ENCODE assay signal across 12 mouse cellular contexts in the genomic region with DNA sequence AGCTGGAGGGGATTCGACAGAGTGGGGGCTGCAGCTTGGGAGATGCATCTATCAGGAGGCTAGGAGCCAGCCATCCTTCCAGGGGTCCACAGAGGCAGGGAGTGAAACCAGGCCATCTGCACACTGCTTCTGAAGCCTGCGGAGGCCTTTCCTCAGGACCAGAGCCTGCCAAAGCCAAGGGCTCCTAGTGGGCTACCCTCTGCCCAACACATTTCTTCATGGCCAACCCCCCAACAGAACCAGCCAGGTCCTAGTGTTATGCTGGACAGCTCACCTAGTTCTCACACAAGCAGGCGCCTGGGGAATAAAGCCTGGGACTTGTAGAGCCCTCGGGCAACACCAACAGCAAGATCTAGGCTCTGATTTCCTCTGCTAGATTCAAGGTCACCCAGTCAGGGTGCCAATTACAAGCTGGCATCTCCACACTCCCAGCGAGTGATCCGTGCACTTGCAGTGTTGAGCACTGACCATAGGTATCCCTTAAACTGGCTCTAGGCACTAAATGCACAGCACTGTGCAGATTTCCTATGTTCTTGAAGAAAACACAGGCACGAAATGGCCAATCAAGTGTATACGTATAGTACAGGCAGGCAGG. TPM values are rescaled to one million over a fixed set of nuclear protein-coding genes. Genes with fewer than 3 reads are reported as not detected.
DNase-seq lines count a peak whose midpoint lies in the region; ATAC-seq and TF ChIP-seq lines count a peak whose summit lies in the region.
"Had no signal": no experiment of that assay in that cellular context is flagged by ENCODE, and none has a peak within 500 bp of the region (broad histone marks: within the 10 kb centered on the region; RNA-seq: fewer than 3 reads in every experiment).

No protein-coding gene starts in this region.

- TF ChIP-seq CTCF in heart, adult 2 months (IDR thresholded peaks at IDR 0.05), result no peak
- no peak for TF ChIP-seq CTCF in liver, adult 2 months (IDR thresholded peaks at IDR 0.05; ENCODE audit: low read depth, low read length)
- no peak for TF ChIP-seq CTCF in bone marrow macrophage, adult 2 months (IDR thresholded peaks at IDR 0.05; ENCODE audit: low read depth, low read length)
- TF ChIP-seq CTCF in thymus, adult 2 months (IDR thresholded peaks at IDR 0.05; ENCODE audit: borderline replicate concordance, control insufficient read depth, extremely low read depth, insufficient read depth, low read length, poor library complexity), result no peak

- peaks cover 21% of the 10 kb centered on the region for H3K4me1 ChIP-seq in heart, adult 2 months (ENCODE audit: control insufficient read depth, insufficient read depth, low read length)
- H3K4me1 ChIP-seq in liver, adult 2 months (ENCODE audit: control insufficient read depth, insufficient read depth, low read length), result peaks cover 22% of the 10 kb centered on the region
- H3K4me1 ChIP-seq in liver, embryonic 12.5 days, result peaks cover 56% of the 10 kb centered on the region
- peaks cover 21% of the 10 kb centered on the region for H3K4me1 ChIP-seq in bone marrow macrophage, adult 2 months (ENCODE audit: control insufficient read depth, insufficient read depth, low read length)
- peaks cover 52% of the 10 kb centered on the region for H3K4me1 ChIP-seq in thymus, adult 2 months (replicated peaks; ENCODE audit: control insufficient read depth, insufficient read depth, low read length)

- TF ChIP-seq EP300 in heart, adult 2 months (IDR thresholded peaks at IDR 0.05; ENCODE audit: insufficient read depth, low read depth, low read length), result no peak

- H3K36me3 ChIP-seq in heart, adult 2 months (ENCODE audit: control insufficient read depth, insufficient read depth, low read length), result peaks cover 4% of the 10 kb centered on the region
- peaks cover 3% of the 10 kb centered on the region; the same call in 1 of the 2 replicates for H3K36me3 ChIP-seq in liver, adult 2 months (ENCODE audit: control insufficient read depth, insufficient read depth, low read length)
- H3K36me3 ChIP-seq in liver, embryonic 12.5 days, result peaks cover 14% of the 10 kb centered on the region
- H3K36me3 ChIP-seq in thymus, adult 2 months (ENCODE audit: control insufficient read depth, insufficient read depth, low read length), result peaks cover 4% of the 10 kb centered on the region; the same call in 1 of the 2 replicates
- H3K36me3 ChIP-seq: stomach, embryonic 15.5 days had no signal

- peak overlapping the region; percentile 82 for H3K27ac ChIP-seq in heart, adult 2 months
- peak overlapping the region; percentile 87 for H3K27ac ChIP-seq in liver, adult 2 months (replicated peaks; ENCODE audit: insufficient read depth, low read depth, low read length)
- H3K27ac ChIP-seq in liver, embryonic 12.5 days, result no peak overlapping the region
- peak overlapping the region; percentile 13; the same call in 1 of the 2 replicates for H3K27ac ChIP-seq in bone marrow macrophage, adult 2 months (ENCODE audit: insufficient read depth, low read depth, low read length)
- H3K27ac ChIP-seq in thymus, adult 2 months (ENCODE audit: control insufficient read depth, insufficient read depth, low read length), result no peak overlapping the region
- H3K27ac ChIP-seq: embryonic facial prominence, embryonic 15.5 days; kidney, postnatal 0 days; stomach, embryonic 15.5 days had no signal

- peaks cover 6% of the 10 kb centered on the region for H3K79me2 ChIP-seq in heart, adult 2 months (replicated peaks; ENCODE audit: control insufficient read depth, insufficient read depth, low read length)
- H3K79me2 ChIP-seq in liver, adult 2 months (ENCODE audit: control insufficient read depth, insufficient read depth, low read length), result peaks cover 22% of the 10 kb centered on the region

- no peaks in the 10 kb centered on the region for H3K9me3 ChIP-seq in liver, embryonic 12.5 days (replicated peaks)
- H3K9me3 ChIP-seq: embryonic facial prominence, embryonic 15.5 days; stomach, embryonic 15.5 days had no signal

- no peak for TF ChIP-seq POLR2A in heart, adult 2 months (IDR thresholded peaks at IDR 0.05; ENCODE audit: insufficient read depth, low read depth, low read length)
- TF ChIP-seq POLR2A in liver, adult 2 months (IDR thresholded peaks at IDR 0.05; ENCODE audit: extremely low read depth, insufficient read depth, low read length), result no peak
- TF ChIP-seq POLR2A in bone marrow macrophage, adult 2 months (IDR thresholded peaks at IDR 0.05; ENCODE audit: borderline replicate concordance, low read depth, low read length), result no peak
- TF ChIP-seq POLR2A in thymus, adult 2 months (IDR thresholded peaks at IDR 0.05; ENCODE audit: control insufficient read depth, extremely low read depth, insufficient read depth, low read length, poor library complexity), result no peak

- 72% methylated on average over 8 of the region's 8 CpGs for WGBS in heart, adult 2 months
- 76% methylated on average over 8 of the region's 8 CpGs for WGBS in liver, adult 2 months
- WGBS in liver, embryonic 12.5 days (ENCODE audit: insufficient replicate concordance), result 81% methylated on average over 8 of the region's 8 CpGs
- WGBS in thymus, adult 2 months, result 92% methylated on average over 8 of the region's 8 CpGs

- H3K4me2 ChIP-seq in liver, embryonic 12.5 days, result no peak overlapping the region

- H3K27me3 ChIP-seq in heart, adult 2 months (ENCODE audit: control insufficient read depth, insufficient read depth, low read length), result no peaks in the 10 kb centered on the region
- H3K27me3 ChIP-seq in liver, adult 2 months (ENCODE audit: control insufficient read depth, insufficient read depth, low read length), result no peaks in the 10 kb centered on the region
- no peaks in the 10 kb centered on the region for H3K27me3 ChIP-seq in liver, embryonic 12.5 days (replicated peaks)
- no peaks in the 10 kb centered on the region for H3K27me3 ChIP-seq in thymus, adult 2 months (ENCODE audit: control insufficient read depth, insufficient read depth, low read length)
- H3K27me3 ChIP-seq: embryonic facial prominence, embryonic 15.5 days; stomach, embryonic 15.5 days had no signal

- no peak for DNase-seq in heart, adult 2 months
- no peak for DNase-seq in heart, postnatal 14 days
- DNase-seq in liver, adult 2 months (ENCODE audit: extremely low read depth, low read depth, low spot score), result no peak
- DNase-seq in cerebellum, postnatal 14 days, result peak; percentile 80 to 81
- DNase-seq in frontal cortex, postnatal 10 days (ENCODE audit: low spot score in 2 of 2), result no peak
- no peak for DNase-seq in thymus, adult 2 months
- DNase-seq: right cerebral cortex, adult 18-20 months had no signal

- peak overlapping the region; percentile 64; the same call in 1 of the 2 replicates for H3K4me3 ChIP-seq in heart, adult 2 months
- peak overlapping the region; percentile 20; the same call in 1 of the 2 replicates for H3K4me3 ChIP-seq in liver, adult 2 months (ENCODE audit: insufficient read depth, low read depth, low read length)
- no peak overlapping the region for H3K4me3 ChIP-seq in liver, embryonic 12.5 days
- peak overlapping the region; percentile 68; the same call in 1 of the 2 replicates for H3K4me3 ChIP-seq in bone marrow macrophage, adult 2 months (ENCODE audit: insufficient read depth, low read length)
- no peak overlapping the region for H3K4me3 ChIP-seq in thymus, adult 2 months (ENCODE audit: control insufficient read depth, insufficient read depth, low read length)
- H3K4me3 ChIP-seq: stomach, embryonic 15.5 days had no signal

- no peak for ATAC-seq in liver, embryonic 12.5 days

- peak overlapping the region; percentile 45 for H3K9ac ChIP-seq in heart, adult 2 months (ENCODE audit: low read depth, low read length)
- peak overlapping the region; percentile 19; the same call in 1 of the 2 replicates for H3K9ac ChIP-seq in liver, adult 2 months (ENCODE audit: low read depth, low read length)
- H3K9ac ChIP-seq in liver, embryonic 12.5 days, result no peak overlapping the region
- H3K9ac ChIP-seq: embryonic facial prominence, embryonic 15.5 days; stomach, embryonic 15.5 days had no signal

- intact Hi-C loops in heart, adult 2 months (cut with DNase I), result loop anchor here (5.0 kb wide), 1 partner anchor 33 kb away; no protein-coding TSS in a partner anchor
- intact Hi-C loops in heart, postnatal 14 days (cut with DNase I), result no loop called here

RNA-seq across cellular contexts. Expression of a gene that starts 19.5 kb away (rescaled TPM):
- 10 to 100 TPM; 21.3 to 27.7 TPM for total RNA-seq in heart, adult 2 months (2021)
- polyA plus RNA-seq in heart, adult 2 months (2012; rRNA removed), result 37.3 and 40.1 TPM in 2 replicates
- total RNA-seq in heart, postnatal 14 days (2021), result 10 to 100 TPM; 17.6 to 21.6 TPM
- 8.9 and 15.5 TPM in 2 replicates for total RNA-seq in liver, adult 2 months (2014; rRNA removed)
- polyA plus RNA-seq in liver, adult 2 months (2012; rRNA removed), result 18.5 and 21.3 TPM in 2 replicates
- 4.6 and 5.5 TPM in 2 replicates for polyA plus RNA-seq in liver, embryonic 12.5 days (2016; fragmentation: Nextera tagmentation; extraction: Ambion mirVana)
- polyA plus RNA-seq in bone marrow macrophage, adult 2 months (2012; ENCODE audit: insufficient read depth, insufficient read length, missing spikeins), result 19.4 and 27.4 TPM in 2 replicates
- polyA plus RNA-seq in thymus, adult 2 months (2012; rRNA removed), result 150 and 172 TPM in 2 replicates

RNA-seq across cellular contexts. Expression of a gene that starts 28.5 kb away (rescaled TPM):
- total RNA-seq in heart, adult 2 months (2021), result 1 to 10 TPM; 1.2 TPM
- polyA plus RNA-seq in heart, adult 2 months (2012; rRNA removed), result 1.4 and 2.0 TPM in 2 replicates
- 1 to 10 TPM; 1.9 TPM for total RNA-seq in heart, postnatal 14 days (2021)
- total RNA-seq in liver, adult 2 months (2014; rRNA removed), result 0.55 and 0.81 TPM in 2 replicates
- 0.54 and 0.77 TPM in 2 replicates for polyA plus RNA-seq in liver, adult 2 months (2012; rRNA removed)
- polyA plus RNA-seq in liver, embryonic 12.5 days (2016; fragmentation: Nextera tagmentation; extraction: Ambion mirVana), result 0.21 and 0.81 TPM in 2 replicates
- polyA plus RNA-seq in bone marrow macrophage, adult 2 months (2012; ENCODE audit: insufficient read depth, insufficient read length, missing spikeins), result 2.5 and 3.3 TPM in 2 replicates
- polyA plus RNA-seq in thymus, adult 2 months (2012; rRNA removed), result 60.5 and 65.9 TPM in 2 replicates

RNA-seq across cellular contexts. Expression of a gene that starts 42.0 kb away (rescaled TPM):
- total RNA-seq in heart, adult 2 months (2021), result 10 to 100 TPM; 11.7 to 12.1 TPM
- polyA plus RNA-seq in heart, adult 2 months (2012; rRNA removed), result 9.5 and 11.7 TPM in 2 replicates
- 10 to 100 TPM; 10.4 to 10.7 TPM for total RNA-seq in heart, postnatal 14 days (2021)
- 5.9 and 6.4 TPM in 2 replicates for total RNA-seq in liver, adult 2 months (2014; rRNA removed)
- polyA plus RNA-seq in liver, adult 2 months (2012; rRNA removed), result 5.9 and 7.5 TPM in 2 replicates
- polyA plus RNA-seq in liver, embryonic 12.5 days (2016; fragmentation: Nextera tagmentation; extraction: Ambion mirVana), result 7.0 and 10.0 TPM in 2 replicates
- polyA plus RNA-seq in bone marrow macrophage, adult 2 months (2012; ENCODE audit: insufficient read depth, insufficient read length, missing spikeins), result 15.5 and 16.6 TPM in 2 replicates
- 24.8 and 24.9 TPM in 2 replicates for polyA plus RNA-seq in thymus, adult 2 months (2012; rRNA removed)

RNA-seq across cellular contexts. Expression of a gene that starts 46.3 kb away (rescaled TPM):
- total RNA-seq in heart, adult 2 months (2021), result 1 to 10 TPM; 6.8 to 7.3 TPM
- 12.1 and 17.7 TPM in 2 replicates for polyA plus RNA-seq in heart, adult 2 months (2012; rRNA removed)
- total RNA-seq in heart, postnatal 14 days (2021), result 1 to 10 TPM; 7.7 to 8.6 TPM
- 8.9 and 10.1 TPM in 2 replicates for total RNA-seq in liver, adult 2 months (2014; rRNA removed)
- polyA plus RNA-seq in liver, adult 2 months (2012; rRNA removed), result 35.0 and 38.2 TPM in 2 replicates
- polyA plus RNA-seq in liver, embryonic 12.5 days (2016; fragmentation: Nextera tagmentation; extraction: Ambion mirVana), result 15.2 and 16.2 TPM in 2 replicates
- polyA plus RNA-seq in bone marrow macrophage, adult 2 months (2012; ENCODE audit: insufficient read depth, insufficient read length, missing spikeins), result 9.3 and 11.2 TPM in 2 replicates
- 59.4 and 64.2 TPM in 2 replicates for polyA plus RNA-seq in thymus, adult 2 months (2012; rRNA removed)

RNA-seq across cellular contexts. Expression of a gene that starts 55.9 kb away (rescaled TPM):
- 1 to 10 TPM; 3.4 to 5.0 TPM for total RNA-seq in heart, adult 2 months (2021)
- 1.9 and 2.1 TPM in 2 replicates for polyA plus RNA-seq in heart, adult 2 months (2012; rRNA removed)
- total RNA-seq in heart, postnatal 14 days (2021), result 1 to 10 TPM; 4.2 to 4.9 TPM
- total RNA-seq in liver, adult 2 months (2014; rRNA removed), result 3.8 and 4.3 TPM in 2 replicates
- 3.8 and 4.2 TPM in 2 replicates for polyA plus RNA-seq in liver, adult 2 months (2012; rRNA removed)
- 7.8 and 8.9 TPM in 2 replicates for polyA plus RNA-seq in liver, embryonic 12.5 days (2016; fragmentation: Nextera tagmentation; extraction: Ambion mirVana)
- polyA plus RNA-seq in bone marrow macrophage, adult 2 months (2012; ENCODE audit: insufficient read depth, insufficient read length, missing spikeins), result 12.9 and 17.4 TPM in 2 replicates
- polyA plus RNA-seq in thymus, adult 2 months (2012; rRNA removed), result 7.9 and 9.5 TPM in 2 replicates

Comparison
In these comparisons a context has a peak if more than half of its experiments do, and no peak if none do; other contexts are left out.
1. H3K27ac ChIP-seq: peak in heart, adult 2 months (single experiment), liver, adult 2 months (single experiment) and bone marrow macrophage, adult 2 months (single experiment); none in liver, embryonic 12.5 days (single experiment) and thymus, adult 2 months (single experiment).
2. H3K4me3 ChIP-seq: peak in heart, adult 2 months (single experiment), liver, adult 2 months (single experiment) and bone marrow macrophage, adult 2 months (single experiment); none in liver, embryonic 12.5 days (single experiment) and thymus, adult 2 months (single experiment).
3. DNase-seq: peak in cerebellum, postnatal 14 days (2 of 2); none in heart, adult 2 months (0 of 2), heart, postnatal 14 days (0 of 2), liver, adult 2 months (single experiment), frontal cortex, postnatal 10 days (0 of 2) and thymus, adult 2 months (single experiment).
4. RNA of a gene that starts 28.5 kb away (polyA plus RNA-seq): 60.5 to 65.9 TPM in thymus, adult 2 months; 2.5 to 3.3 TPM in bone marrow macrophage, adult 2 months, 1.4 to 2.0 TPM in heart, adult 2 months, 0.54 to 0.77 TPM in liver, adult 2 months and 0.21 to 0.81 TPM in liver, embryonic 12.5 days; every median in the first group is over 10 times any median in the second.